Mouse (Mus musculus): Measurements from ENCODE around the gene Igsf3.
A peak's percentile ranks its signal among the peaks of the same experiment; 100 is the strongest.

Gene Igsf3

DNA sequence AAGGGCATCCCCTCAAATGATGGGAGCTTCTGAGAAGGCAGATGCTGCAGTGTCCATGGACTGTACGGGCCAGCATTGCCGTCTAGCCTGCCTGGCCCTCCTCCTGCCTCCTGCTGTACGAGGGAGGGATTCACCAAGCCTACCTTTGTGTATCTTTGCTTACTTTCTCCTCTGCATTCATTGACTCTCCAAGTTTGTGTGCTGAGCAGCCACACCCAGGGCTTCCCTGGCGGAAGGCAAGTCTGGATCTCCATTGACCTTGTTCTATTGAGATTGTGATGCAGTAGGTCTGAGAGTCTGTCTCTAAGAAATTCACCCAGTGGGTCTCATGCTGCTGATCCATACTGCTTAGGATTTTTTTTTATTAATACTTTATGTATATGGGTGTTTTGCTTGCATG lies 70.4 kb downstream of the Igsf3 start:
- no peak for DNase-seq (ENCODE audit: low spot score)

DNA sequence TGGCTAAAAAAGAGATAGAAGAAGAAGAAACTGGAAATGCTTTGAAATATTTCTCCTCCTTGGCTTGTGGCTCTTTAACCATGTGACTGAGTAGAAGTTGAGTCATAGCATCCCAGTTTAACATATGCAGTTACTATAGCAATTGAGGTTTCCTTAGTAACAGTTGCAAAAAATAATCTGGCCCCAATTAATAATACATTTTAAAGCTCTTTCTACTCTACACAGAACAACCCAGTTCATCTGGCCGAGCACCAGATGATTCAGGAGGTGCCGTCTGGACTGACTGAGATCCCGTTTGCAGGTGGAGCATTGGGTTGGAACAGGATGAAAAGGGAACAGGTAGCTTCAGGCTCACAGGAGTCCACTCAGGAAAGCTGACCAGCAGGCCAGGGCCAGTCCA lies 71.9 kb downstream of the Igsf3 start:
- no peak for DNase-seq (ENCODE audit: low spot score)

DNA sequence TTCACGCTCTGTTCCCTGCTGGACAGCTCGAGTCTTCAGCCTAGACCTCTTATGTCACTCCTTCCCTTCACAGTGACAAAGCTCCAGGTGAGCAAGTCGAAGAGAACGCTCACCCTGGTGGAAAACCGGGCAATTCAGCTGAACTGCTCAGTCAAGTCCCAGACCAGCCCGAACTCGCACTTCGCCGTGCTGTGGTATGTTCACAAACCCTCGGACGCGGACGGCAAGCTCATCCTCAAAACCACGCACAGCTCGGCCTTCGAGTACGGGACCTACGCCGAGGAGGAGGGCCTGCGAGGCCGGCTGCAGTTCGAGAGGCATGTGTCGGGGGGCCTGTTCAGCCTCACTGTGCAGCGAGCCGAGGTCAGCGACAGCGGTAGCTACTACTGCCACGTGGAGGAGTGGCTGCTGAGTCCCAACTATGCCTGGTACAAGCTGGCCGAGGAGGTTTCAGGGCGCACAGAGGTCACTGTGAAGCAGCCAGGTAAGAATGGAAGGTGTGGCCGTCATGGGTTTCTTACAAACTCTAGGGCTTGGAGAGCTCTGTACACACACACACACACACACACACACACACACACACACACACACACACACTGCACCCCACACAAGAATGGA lies 74.0 kb downstream of the Igsf3 start:
- no peak for DNase-seq (ENCODE audit: low spot score)

DNA sequence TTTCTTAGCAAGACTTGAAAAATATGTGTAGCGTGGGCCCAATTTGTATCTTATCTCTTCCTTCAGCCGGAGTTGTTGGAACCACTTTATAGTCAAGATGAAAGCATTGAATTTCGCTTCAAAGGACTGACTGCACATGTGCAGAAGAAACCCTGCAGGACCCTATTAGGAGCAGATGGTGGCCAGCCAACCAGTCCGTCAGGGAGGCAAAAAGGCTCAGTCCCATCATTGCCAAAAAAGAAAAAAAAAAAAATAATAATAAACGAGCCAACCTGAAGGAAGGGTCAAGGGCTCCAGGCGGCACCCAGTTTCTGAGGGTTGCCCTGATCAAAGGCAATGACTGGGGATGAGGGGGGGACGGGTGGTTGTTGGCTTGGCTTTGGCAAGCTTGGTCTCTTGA lies 83.7 kb downstream of the Igsf3 start:
- DNase-seq (ENCODE audit: low spot score), result no peak

DNA sequence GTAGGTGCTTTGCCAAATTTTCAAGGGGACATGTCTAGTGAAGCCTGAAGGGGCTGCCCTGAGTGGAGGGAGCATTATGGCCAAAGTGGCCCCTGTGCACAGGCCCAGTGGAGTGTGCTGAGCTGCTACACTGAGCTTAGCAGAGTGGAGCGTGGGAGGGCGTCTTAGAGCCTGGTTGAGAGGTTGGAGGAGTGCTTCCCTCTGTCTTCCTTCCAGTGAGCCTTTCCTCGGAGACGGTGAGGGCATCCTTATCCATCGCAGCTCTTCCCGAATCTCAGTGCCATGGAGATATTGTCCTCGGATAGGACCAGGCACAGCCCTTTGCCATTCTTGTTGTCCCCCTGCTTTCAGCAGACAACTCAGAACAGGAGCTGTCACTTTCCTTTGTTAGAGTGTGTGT lies 84.2 kb downstream of the Igsf3 start:
- no peak for DNase-seq (ENCODE audit: low spot score)

DNA sequence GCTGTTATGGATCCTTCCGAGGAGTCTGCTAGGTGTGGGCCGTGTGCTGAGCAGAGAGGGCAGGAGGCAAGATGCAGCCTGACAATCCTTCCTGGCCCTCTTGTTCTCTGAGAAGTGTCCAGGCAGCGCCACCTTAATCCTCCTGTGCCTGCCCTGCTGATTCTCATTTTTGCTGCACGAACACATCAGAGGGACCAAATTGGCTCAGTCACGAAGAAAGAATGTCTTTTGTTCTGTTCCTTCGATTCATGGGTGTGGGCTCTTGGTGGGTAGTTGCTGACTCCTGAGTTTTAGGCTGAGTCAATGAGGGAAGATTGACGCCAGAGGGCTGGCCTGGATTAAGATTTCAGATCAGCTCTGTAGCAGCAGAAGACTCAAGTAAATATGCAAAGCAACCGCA lies 84.9 kb downstream of the Igsf3 start:
- no peak for DNase-seq (ENCODE audit: low spot score)

DNA sequence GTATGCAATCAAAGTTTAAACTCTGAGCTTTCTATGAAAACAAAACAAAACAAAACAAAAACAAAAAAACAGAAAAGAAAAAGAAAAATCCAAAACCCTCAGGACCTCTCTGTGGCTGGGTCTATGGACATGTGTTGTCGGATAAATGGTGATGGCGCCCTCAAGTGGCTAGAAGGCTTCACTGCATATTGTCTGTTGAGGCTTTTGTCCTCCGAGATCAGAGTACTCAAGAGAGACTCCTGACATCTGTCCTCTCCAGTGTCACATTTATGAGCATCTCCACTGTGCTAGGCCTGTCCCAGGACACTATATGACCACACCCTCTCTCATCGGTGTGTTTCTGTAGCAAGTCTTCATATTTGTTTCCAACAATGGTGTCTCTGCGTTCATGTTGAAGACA lies 85.4 kb downstream of the Igsf3 start:
- DNase-seq (ENCODE audit: low spot score), result peak; percentile 68

DNA sequence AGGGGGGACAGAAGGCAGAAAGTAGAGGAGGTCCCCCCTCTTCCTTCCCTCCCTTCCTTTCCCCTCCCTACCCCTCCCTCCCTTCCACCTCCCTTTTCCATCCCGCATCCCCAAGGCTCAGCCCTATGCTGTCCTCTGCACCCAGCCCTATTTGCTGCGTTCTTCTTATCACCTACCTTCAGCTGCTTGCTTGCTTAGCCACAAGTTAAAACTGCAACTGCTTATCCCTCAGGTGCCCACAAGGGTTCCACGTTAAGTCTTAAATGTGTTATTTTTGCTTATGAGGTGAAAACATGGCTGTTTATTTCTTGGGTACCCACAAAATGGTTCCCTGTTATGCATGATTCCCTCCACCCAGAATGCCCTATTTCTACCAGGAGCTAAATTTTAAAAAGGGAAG lies 86.6 kb downstream of the Igsf3 start:
- no peak for DNase-seq (ENCODE audit: low spot score)

DNA sequence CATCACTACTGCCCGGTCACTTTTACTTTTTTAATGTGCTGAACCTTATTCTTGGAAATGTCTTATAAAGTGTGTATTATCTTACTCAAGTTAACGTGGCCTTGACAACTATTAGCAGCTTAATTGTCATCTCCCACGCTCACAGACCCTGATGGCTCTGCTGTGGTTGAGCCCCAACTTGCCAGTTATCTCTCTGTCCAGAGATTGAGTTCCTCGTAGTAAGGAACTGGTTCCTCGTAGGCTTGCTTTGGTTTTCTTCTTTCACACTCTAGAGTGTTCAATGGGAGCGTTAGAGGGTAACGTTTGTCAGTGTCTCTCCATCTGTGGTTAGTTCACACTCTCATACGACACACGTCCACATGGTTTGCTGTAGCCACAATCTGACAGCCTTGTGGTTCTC lies 92.8 kb downstream of the Igsf3 start:
- DNase-seq (ENCODE audit: low spot score), result no peak

DNA sequence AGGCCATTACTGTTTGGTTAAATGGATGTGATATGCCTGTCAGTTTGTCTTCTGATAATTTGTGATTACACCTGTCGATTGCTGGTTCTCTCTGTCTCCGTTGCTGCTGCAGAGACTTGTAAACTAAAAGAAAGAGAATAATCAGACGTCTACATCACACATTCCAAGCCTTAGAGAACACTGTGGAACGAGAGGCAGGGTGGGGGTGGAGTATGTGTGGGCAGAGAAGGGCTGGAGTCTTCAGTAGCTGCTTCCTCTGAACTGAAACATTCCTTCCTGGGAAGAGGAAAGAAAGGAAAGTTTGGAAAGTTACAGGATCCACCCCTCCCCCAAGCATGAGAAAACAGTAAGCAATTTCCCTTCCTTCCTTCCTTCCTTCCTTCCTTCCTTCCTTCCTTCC lies 95.0 kb downstream of the Igsf3 start:
- DNase-seq (ENCODE audit: low spot score), result no peak

DNA sequence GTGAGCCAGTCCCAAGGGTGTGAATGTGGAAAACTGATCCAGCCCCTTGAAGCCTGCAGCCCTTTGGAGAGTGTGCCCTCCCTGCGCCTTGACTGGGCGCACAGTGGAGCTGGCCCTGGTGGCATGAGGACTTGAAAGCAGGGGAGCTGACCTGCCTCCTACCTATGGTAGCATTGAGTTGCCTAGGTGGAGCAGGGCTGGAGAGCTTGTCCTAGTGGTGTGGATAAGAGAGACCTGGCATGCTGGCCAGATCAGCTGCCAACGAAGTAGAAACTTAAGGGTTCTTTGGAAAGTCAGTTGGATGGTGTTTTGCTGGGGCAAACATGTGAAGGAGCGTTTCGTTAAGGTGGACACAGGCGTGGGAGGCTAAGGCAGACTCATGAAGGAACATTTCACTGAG lies 105.1 kb downstream of the Igsf3 start:
- DNase-seq (ENCODE audit: low spot score), result no peak

DNA sequence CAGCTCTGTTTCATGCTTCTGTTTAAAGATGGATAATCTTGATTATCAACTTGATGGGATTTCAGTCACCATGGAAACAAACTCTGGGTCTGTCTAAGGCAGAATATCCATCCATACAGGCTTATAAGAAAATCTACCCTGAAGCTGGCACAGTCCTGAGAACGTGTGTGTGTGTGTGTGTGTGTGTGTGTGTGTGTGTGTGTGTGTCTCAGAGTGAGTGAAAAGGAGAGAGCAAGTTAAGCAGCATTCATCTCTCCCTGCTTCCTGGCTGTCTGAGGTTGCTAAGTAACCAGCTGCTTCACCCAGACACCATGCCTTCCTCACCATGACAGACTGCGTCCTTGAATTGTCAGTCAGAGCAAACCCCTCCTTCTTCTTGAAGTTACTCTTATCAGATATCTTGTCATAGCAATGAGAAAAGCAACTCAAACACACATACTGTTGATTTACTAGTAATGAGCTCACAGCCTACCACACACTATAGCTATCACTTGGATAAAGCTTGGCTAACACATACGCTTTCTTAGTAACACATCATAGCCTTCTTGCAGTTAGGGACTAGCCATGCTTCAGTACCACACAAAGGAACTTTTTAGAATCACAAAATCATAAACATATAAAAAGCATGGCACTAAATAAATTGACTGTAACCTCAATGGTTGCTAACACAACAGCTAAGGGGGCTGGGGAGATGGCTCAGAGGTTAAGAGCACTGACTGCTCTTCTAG lies 106.5 kb downstream of the Igsf3 start:
- no peak for DNase-seq (ENCODE audit: low spot score)

DNA sequence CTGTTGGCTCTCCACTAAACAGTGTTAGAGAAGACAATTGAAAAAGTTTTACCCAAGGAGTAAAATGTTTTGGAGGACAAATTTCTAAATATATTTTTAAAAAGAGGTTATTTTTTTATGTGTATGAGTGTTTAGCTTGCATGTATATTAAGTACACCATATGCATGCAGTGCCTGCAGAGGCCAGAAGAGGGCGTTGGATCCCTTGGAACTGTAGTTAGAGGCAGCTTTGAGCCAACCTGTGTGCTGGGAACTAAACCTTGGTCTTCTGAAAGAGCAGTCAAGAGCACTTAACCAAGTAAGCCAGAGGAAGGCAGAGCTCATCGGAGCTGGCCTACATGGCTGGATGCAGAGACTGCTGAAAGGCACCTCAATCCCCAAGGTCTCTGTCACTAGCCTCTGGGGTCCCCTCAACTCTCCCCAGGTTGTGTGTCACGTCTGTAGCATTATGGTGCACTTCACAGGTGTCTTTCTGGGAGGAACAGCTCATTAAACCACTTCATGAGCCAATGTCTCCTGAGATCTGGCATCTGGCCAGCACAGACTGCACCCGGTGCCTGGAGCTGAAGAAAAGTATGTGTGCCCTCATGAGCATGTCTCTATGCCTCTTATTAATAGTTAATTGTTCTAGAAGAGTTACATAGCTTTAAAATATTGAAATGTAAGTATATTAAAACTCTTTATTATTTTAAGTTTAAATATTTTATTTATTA lies 109.3 kb downstream of the Igsf3 start:
- DNase-seq (ENCODE audit: low spot score), result no peak

DNA sequence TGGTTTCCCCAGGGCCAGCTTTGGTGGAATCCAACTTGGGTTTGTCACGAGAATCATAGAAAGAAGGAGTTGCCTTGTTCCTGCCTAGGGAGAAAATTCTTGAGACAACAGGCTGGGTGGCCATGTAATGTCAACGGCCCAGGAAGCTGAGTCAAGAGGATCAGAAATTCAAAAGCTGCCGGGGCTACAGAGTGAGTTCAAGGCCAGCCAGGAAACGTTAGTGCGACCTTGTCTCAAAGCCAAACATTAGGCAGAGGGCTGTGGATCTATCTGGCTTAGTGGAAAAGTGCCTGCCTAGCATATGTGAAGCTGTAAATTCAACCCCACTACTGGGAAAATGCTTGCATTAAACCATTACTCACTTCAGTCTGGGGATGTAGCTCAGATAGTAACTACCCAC lies 110.6 kb downstream of the Igsf3 start:
- no peak for DNase-seq (ENCODE audit: low spot score)

DNA sequence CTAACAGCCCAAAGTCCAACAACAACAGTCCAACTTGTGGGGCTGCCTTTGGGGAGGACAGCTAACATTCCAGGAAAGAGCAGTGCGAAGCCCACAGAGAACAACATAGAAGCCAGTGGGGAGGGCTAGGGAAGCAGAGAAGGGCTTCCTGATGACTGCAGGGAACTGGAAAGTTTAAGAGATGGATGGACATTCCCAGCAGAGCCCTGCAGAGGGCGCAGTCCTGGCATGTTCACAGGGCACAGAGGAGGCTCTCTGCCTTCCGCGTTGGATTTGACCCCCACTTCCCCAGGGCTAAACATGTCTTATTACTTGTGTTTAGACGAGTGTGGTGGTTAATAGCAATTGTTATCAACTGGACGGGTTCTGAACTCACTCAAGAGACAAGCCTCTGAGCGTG lies 111.3 kb downstream of the Igsf3 start:
- no peak for DNase-seq (ENCODE audit: low spot score)

DNA sequence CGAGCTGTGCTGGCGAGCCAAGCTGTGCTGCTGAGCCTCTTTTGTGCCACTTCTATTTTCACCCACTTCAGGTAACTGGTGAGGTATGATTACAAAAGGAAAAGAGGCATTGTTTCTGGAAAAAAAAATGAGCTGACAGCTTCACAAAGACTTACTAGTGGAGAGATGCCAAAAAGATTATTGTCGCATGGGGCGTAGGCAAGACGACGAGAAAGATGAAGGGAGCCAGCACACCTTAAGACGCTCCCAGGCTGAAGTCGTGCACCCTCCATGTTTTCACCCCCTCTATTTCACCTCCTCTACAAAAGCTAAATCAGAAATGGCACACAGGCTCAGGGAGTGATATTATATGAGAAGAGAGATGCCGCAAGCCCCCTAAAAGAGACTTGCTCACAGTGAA lies 113.6 kb downstream of the Igsf3 start:
- no peak for DNase-seq (ENCODE audit: low spot score)

DNA sequence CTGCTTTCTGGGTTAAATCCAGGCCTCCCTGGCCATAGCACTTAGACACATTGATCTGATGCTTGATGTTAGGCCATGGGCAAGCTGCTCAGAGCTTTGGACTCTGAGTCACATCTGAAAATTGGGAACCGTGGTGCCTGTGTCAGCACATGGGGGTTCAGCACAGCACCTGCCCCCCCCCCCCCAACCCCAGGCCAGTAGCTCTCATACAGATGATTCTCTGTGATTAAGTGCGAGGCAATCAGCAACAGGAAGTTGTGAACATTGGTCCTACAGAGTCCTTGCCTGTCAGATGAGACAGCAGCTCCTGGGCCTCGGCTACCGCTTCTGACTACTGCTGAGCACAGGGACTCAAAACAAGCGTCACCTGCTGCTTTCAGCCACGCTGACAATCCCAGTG lies 116.0 kb downstream of the Igsf3 start:
- DNase-seq (ENCODE audit: low spot score), result no peak

DNA sequence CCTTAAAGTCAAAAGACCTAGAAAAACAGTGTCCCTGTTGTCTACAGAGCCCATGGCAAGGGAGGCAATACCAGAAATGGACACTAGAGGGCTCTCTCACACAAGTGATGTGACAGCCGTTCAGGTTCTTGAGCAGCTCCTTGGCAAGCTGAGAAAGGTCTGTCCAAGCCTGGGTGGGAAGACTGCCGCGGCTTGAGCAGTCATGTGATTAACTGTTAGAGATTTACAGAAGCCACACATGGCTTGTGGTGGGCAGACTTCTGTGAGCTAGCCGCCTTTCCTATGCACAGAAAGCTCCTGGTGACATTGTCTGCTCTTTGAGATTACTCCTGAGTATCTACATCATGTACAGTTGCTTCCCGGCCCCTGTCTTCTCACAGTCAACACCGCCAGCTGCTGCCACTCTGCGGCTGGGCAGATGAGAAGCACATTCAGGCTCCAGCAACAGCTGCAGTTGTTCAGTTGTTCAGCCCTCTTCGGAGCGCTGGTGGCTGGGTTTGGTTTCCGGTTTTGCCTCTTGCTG lies 117.1 kb downstream of the Igsf3 start:
- peak; percentile 70 for DNase-seq (ENCODE audit: low spot score)

DNA sequence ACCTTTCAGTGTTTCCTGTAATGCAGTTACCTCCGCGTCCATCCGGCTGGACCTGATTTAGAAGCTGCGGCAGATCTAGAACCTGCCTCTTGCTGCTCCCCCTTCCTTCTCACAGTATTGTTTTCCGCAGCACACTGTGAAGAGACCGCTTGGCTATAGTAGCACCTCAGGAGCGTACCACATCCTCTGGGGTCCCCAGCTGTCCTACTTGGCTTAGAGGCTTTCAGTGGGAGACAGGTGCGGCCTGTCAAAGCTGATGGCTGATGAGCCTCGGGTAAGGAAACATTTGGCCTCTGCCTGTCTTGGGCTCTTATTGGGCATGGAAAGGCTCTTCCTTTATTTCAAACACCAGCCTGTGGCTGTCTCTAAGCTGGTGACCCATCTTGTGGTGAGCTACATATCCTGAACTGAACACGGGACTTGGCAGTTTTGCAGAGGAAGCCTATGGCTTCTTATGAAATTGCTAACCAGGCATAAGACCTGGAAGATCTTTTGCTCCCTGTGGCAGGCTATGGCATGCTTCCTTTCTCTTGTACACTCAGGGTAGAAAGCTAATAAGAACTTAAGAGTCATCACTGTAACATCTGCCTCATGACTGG lies 120.6 kb downstream of the Igsf3 start:
- DNase-seq (ENCODE audit: low spot score), result no peak

DNA sequence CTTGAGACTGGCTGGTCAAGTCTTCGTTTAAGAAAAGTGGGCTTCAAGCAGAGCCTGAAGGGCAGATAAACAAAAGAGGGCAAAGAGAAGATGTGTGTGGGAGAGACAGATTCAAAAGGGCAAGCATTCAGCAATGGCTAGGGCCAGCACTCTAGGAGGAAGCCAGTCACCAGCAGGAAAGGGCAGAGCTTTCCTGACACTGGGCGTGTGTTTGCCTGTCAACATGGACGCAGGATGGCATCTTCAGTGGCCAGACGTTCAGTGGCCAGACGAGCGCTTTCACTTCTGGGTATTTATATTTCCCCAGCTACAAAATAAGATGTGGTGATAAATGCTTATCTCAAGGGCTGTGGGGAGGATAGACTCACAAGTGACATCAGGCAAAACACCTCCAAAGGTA lies 123.0 kb downstream of the Igsf3 start:
- no peak for DNase-seq (ENCODE audit: low spot score)

DNA sequence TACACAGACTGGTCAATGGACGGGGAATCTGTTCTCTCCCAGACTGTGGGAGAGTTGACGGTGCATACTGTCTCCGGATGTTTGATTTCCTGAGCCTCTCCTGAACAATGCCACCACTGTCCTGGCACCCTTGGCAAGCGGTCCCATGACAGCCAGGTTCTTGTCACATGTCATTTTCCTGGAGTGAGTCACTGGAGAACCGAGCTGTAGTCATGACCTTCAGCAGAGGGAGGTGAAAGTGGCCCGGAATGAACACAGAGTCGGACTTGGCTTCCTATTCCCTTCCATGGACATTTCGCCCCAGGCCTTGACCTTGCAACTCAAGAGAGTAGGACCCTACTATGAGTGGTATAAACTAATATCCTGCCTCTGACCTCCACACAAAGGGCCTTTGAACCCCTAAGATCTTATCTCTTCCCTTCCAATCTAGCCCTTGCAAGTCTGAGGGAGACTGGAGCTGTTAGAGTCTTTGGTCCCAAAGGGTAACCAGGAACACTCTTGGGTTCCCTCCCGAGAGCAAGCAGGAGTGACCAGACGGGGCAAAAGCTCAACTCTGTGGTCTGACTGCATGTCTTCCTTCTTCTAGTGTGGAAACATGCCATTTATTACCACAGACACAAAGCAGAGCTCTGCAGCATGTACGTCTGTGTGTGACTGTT lies 123.6 kb downstream of the Igsf3 start:
- no peak for DNase-seq (ENCODE audit: low spot score)

DNA sequence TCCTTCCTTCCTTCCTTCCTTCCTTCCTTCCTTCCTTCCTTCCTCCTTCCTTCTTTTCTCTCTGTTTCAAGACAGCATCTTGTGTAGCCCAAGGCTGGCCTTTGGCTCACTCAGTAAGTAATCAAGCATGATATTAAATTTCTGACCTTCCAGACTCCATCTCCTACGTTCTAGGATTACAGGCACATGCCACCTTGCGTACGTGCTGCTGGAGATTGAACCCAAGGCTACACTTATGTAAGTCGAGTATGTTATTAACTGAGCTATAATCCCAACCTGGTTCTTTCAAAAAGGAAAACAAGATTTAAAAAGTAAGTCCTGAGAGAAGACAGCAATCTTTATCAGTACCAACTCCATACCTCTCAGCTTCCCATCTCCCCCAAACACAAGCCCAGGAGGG lies 124.7 kb downstream of the Igsf3 start:
- no peak for DNase-seq (ENCODE audit: low spot score)

All from ovary, postnatal 36 days (tissue).